Mouse (Mus musculus): ENCODE data around the gene Ccdc74a. TPM values are rescaled to one million over a fixed set of nuclear protein-coding genes. Genes with fewer than 3 reads are reported as not detected.
A peak's percentile ranks its signal among the peaks of the same experiment; 100 is the strongest.

Ccdc74a gene
- total RNA-seq, 2 experiments from 2014 or later: 24.0 to 32.4 TPM

GRCm38 (mm10) chr16:17639951-17640350, 6.3 kb upstream of the Ccdc74a start:
- no peak for DNase-seq (ENCODE audit: low spot score in 2 of 2)

GRCm38 (mm10) chr16:17640706-17641105, 5.6 kb upstream of the Ccdc74a start:
- no peak for DNase-seq (ENCODE audit: low spot score in 2 of 2)

DNA sequence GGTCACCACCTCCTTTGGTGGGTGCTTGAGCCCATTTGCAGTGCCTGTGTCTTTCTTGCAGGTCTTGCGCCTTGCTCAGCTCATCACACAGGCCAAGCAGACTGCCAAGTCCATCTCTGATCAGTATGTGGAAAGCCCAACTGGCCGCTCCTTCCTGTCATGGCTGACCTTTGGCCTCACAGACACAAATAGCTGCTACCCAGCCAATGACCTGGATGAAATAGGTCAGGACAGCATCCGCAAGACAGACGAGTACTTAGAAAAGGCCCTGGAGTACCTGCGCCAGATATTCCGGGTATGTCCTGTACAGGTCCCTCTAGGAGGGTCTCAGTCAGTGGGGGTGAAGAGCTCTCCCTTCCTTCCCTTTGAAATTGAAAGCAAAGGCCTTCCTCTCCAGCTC, 5.0 kb upstream of the Ccdc74a start:
- no peak for DNase-seq (ENCODE audit: low spot score in 2 of 2)

DNA sequence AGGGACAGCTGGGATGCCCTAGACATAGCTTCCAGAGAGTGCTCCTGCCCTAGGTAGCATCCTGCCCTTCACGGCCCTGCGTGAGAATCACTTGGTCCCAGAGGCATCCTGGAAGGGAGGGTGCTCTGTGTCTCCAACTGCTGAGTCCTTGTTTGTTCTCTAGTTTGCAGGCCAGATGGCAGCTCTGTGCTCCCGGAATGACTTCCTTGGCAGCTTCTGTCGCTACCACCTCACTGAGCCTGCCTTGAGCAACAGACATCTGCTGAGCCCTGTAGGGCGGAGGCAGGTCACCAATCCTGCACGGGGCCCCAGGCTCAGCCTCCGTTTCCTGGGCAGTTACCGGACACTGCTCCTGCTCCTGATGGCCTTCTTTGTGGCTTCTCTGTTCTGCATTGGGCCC, 4.0 kb upstream of the Ccdc74a start:
- DNase-seq (ENCODE audit: low spot score in 2 of 2): no peak

DNA sequence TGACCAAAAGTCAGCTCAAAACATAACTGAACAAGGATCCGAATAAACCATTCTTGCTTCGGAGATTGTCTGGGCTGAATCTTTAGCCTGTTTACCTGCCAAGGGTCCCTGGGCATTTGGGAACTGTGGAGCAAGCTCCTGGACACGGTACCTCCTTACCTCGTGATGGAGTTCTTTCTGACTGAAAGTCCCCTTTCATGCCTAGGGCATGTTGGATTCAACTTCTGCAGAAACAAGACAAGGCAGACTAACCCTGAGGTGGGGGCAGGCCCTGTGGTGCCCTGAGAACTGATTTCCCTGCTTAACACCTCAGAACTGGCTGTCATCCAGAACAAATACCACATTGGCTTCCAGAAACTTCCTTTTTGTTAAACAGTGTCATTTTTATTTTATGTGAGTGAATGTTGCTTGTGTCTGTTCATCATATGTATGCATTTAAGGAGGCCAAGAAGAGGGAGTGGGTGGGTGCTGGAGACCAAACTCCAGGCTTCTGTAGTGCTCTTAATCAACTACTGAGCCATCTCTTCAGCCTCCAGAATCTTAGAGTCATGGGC, 2.8 kb upstream of the Ccdc74a start:
- DNase-seq (ENCODE audit: low spot score in 2 of 2): no peak

GRCm38 (mm10) chr16:17647156-17647555, 886 bp downstream of the Ccdc74a start:
- DNase-seq (ENCODE audit: low spot score in 2 of 2): no peak

GRCm38 (mm10) chr16:17647566-17648340, 1.5 kb downstream of the Ccdc74a start:
- no peak for DNase-seq (ENCODE audit: low spot score in 2 of 2)

- peak in 1 of 2 experiments; percentile 56 for DNase-seq (ENCODE audit: low spot score in 2 of 2)
Observed at GRCm38 (mm10) chr16:17649925-17650605, 3.8 kb downstream of the Ccdc74a start.

GRCm38 (mm10) chr16:17650711-17651110, 4.4 kb downstream of the Ccdc74a start:
- DNase-seq (ENCODE audit: low spot score in 2 of 2): no peak

DNA sequence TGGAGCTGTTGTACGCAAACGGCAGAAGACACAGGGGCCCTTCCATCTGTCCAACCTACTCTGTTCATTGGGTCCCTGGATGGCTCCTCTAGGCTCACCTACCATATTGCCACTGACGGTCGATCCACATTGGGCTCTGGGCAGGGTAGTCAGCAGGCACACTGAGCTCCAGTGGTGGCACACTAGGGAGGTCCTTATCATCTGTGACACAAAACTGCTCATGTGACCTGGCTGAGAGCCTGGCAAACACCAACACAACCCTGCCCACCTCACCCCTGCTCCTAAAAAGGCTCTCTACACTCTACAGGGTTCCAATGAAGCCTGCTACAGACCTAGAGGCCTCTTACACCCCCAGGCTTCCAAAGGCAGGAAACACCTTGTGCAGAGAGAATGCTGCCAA, 6.3 kb downstream of the Ccdc74a start:
- no peak for DNase-seq (ENCODE audit: low spot score in 2 of 2)

DNA sequence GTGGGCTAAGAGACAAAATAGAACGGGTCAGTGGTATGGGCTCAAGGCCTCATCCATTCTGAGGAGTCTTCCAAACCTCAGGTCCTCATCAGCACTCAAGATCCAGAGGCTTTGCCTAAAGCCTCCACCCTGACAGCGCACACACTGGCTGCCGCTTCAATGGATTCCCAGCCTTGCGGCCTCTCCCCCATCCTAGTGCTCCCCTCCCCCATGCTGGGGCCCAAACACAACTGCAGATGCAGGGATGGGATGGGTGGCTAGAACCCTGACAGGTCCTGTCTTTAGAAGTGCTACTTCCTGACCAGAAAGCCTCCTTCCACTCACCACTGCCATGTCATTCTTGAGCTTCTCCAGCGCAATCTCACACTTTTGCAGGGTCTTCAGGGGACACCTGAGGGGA, 7.3 kb downstream of the Ccdc74a start:
- DNase-seq (ENCODE audit: low spot score in 2 of 2): no peak

DNA sequence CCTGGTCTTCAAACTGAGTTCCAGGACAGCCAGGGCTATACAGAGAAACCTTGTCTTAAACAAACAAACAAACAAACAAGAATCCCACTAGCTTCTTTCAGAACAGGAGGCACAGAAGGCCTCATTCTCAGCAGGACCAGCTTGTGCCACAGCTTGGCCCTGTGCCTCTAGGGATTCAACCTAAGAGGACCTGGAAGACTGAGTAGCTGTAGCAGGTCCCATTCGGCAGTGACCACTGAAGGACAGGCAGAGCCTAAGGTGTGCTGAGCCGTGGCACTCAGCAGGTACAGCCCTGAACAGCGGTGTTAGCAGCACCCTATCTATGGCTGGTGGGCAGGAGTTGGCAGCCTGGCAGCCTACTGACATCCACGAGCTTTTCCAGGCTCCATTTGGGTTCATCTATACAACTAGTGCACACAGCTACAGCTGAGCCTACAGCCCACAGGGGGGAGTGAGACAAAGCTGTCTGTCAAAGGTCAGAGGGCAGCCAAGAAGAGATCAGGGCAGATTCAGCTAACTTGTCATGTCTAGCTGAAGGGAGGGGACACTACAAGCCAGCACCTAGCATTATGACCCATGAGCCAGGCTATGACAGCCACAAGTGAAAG, 8.0 kb downstream of the Ccdc74a start:
- no peak for DNase-seq (ENCODE audit: low spot score in 2 of 2)

DNA sequence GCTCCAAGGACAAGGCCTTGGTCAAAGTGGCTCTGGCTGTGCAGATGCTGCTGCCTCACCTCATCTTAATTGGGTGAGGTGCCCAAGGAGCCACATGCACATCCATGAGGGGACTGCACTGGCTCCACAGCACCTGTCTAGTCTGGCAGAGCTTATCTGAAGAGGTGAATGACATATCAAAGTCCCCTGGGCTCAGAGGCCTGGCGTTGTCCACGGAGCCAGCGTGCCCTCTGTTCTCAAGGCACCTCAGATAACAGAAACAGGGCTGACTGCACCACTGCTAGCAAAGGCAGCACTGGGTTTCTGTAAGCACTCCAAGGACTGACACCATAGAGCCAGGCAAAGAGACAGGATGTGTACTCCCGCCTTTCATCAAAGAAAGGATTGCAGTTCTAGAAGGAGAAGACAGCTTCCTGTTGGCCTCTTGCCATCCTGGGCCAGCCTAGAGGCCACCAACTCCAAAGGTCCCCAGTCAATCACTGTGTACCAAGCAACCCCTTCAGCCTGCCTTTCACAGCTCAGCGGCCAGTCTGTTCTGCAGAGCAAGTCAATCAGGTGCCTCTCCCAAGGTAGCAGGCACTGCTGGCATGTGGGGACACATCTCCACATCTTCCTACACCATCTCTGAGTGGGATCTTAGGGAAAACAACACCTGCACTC, 10.1 kb downstream of the Ccdc74a start:
- no peak for DNase-seq (ENCODE audit: low spot score in 2 of 2)

- DNase-seq (ENCODE audit: low spot score in 2 of 2): no peak
Observed at GRCm38 (mm10) chr16:17665568-17665967, 19.3 kb downstream of the Ccdc74a start.

DNA sequence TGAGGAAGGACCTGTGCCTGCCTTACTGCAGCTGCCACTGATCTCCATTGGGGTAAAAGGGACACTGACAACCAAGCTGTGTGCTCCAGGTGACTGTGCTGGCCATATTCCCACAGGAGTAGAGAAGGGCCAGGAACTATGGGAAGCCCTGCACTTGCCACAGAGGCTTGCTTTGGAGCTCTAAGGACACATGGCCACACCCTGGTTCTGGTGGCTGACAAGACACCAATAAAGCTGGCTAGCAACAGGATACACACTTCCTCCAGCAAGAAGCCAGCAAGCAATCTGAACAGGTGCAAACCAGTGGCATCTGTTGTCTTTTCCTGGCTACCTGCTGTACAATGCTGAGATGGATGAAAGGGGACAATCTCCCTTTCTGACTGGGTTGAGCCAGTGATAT, 23.6 kb downstream of the Ccdc74a start:
- no peak for DNase-seq (ENCODE audit: low spot score in 2 of 2)

DNA sequence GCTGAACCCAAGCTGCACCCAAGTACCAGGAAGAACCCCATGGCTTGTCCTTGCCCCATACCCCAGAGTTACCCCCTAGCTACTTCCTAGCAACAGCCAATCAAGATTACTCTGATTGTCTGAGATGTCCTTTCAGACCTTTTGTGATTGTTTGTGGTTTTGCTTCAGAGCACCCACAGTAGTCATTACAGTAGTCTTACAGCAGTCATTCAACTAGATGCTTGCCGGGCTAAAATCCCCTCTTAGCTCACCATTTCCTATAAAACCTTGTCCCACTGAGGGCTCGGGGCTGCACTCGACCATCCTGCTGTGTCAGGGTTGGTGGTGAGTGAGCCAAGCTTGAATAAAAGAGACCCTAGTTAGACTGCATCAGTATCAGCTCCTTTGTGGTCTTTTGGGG, 48.6 kb downstream of the Ccdc74a start:
- DNase-seq (ENCODE audit: low spot score in 2 of 2): no peak

Other genes starting within 250 kb of the Ccdc74a start
- 10 to 100 TPM; 22.0 to 23.5 TPM for gene Snap29, start 240.5 kb upstream of the Ccdc74a start, total RNA-seq (2021)
- 100 to 1,000 TPM; 350 to 352 TPM for gene Pi4ka, start 240.2 kb upstream of the Ccdc74a start, total RNA-seq (2021)
- 10 to 100 TPM; 37.0 to 39.8 TPM for gene Crkl, start 194.5 kb upstream of the Ccdc74a start, total RNA-seq (2021)
- 100 to 1,000 TPM; 129 to 153 TPM for gene Aifm3, start 156.9 kb upstream of the Ccdc74a start, total RNA-seq (2021)
- gene Lztr1, start 137.8 kb upstream of the Ccdc74a start, total RNA-seq (2021): 100 to 1,000 TPM; 161 to 171 TPM
- gene Thap7, start 115.3 kb upstream of the Ccdc74a start, total RNA-seq (2021): 10 to 100 TPM; 40.0 to 45.4 TPM
- gene Lrrc74b, start 85.2 kb upstream of the Ccdc74a start, total RNA-seq (2021): 1 to 10 TPM in 1 of 2 experiments, under 1 TPM in 1; 0.33 to 1.1 TPM
- gene P2rx6, start 84.6 kb upstream of the Ccdc74a start, total RNA-seq (2021): 1 to 10 TPM; 1.2 to 1.3 TPM
- 10 to 100 TPM; 75.5 to 82.0 TPM for gene Slc7a4, start 63.3 kb upstream of the Ccdc74a start, total RNA-seq (2021)
- gene Smpd4, start 27.1 kb upstream of the Ccdc74a start, total RNA-seq (2021): 10 to 100 TPM; 68.2 to 72.7 TPM
- 10 to 100 TPM; 68.3 to 71.6 TPM for gene Med15, start 86.4 kb downstream of the Ccdc74a start, total RNA-seq (2021)
- gene Klhl22, start 113.1 kb downstream of the Ccdc74a start, total RNA-seq (2021): 100 to 1,000 TPM in 1 of 2 experiments, 10 to 100 TPM in 1; 96.9 to 103 TPM
- 1 to 10 TPM; 3.5 to 3.6 TPM for gene Scarf2, start 150.8 kb downstream of the Ccdc74a start, total RNA-seq (2021)
- 1 to 10 TPM; 2.9 to 3.6 TPM for gene B830017H08Rik, start 186.7 kb downstream of the Ccdc74a start, total RNA-seq (2021)
- gene Car15, start 191.9 kb downstream of the Ccdc74a start, total RNA-seq (2021): 1 to 10 TPM; 8.9 to 9.1 TPM
- gene Gm20518, start 245.2 kb downstream of the Ccdc74a start, total RNA-seq (2021): 1 to 10 TPM; 1.0 to 2.6 TPM
- gene Tssk1, start 247.8 kb downstream of the Ccdc74a start, total RNA-seq (2021): not detected